Mouse (Mus musculus): ENCODE data around the gene Sf3b4.

- TF ChIP-seq EP300 (optimal IDR thresholded peaks at IDR 0.05): no peak
- TF ChIP-seq CTCF (IDR thresholded peaks at IDR 0.05; ENCODE audit: low read depth): no peak
Measured at GRCm38 (mm10) chr3:96222774-96223173, 50.6 kb downstream of the Sf3b4 start.

Data from stomach, postnatal 0 days (tissue).